Mouse (Mus musculus): ENCODE measurements around the gene Klk4. TPM values are rescaled to one million over a fixed set of nuclear protein-coding genes. Genes with fewer than 3 reads are reported as not detected.
A peak's percentile ranks its signal among the peaks of the same experiment; 100 is the strongest.

The Klk4 gene
- polyA plus RNA-seq, 1 experiment from 2014 or later: not detected

DNA sequence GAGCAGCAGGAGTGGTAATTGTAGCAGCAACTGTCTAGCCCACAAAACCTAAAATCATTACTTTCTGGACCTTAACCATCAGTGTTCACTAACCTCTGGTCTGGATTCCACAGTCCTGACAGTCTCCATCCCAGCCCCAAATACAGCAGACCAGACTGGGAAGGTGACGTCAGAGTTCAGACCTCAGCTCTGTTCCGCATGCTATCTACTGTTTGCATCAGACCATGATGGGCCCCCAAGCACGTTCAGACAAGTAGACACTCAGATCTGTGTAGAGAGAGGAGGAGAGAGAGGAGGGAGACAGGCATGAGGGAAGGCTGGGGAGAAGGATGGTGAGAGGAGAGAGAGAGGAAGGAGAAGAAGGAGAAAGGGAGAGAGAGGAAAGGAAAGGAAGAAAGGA lies 10.8 kb downstream of the Klk4 start:
- ATAC-seq (ENCODE audit: low read depth): no peak
- no peak overlapping the region for H3K27ac ChIP-seq (ENCODE audit: low read length)
- H3K36me3 ChIP-seq (ENCODE audit: control insufficient read depth, insufficient read depth): no peaks in the 10 kb centered on the region
- H3K9me3 ChIP-seq (replicated peaks; ENCODE audit: control insufficient read depth, low read length): no peaks in the 10 kb centered on the region
- 46% methylated on average over 3 of the region's 3 CpGs for WGBS (ENCODE audit: insufficient replicate concordance)
- no peaks in the 10 kb centered on the region for H3K27me3 ChIP-seq (ENCODE audit: control insufficient read depth, insufficient read depth, low read depth, low read length)
- H3K4me2 ChIP-seq (ENCODE audit: low read depth, low read length): no peak overlapping the region
- H3K9ac ChIP-seq (ENCODE audit: low read depth, low read length): no peak overlapping the region
- H3K4me3 ChIP-seq (ENCODE audit: low read depth, low read length): no peak overlapping the region
- H3K4me1 ChIP-seq (ENCODE audit: control insufficient read depth, low read depth, low read length): no peaks in the 10 kb centered on the region

DNA sequence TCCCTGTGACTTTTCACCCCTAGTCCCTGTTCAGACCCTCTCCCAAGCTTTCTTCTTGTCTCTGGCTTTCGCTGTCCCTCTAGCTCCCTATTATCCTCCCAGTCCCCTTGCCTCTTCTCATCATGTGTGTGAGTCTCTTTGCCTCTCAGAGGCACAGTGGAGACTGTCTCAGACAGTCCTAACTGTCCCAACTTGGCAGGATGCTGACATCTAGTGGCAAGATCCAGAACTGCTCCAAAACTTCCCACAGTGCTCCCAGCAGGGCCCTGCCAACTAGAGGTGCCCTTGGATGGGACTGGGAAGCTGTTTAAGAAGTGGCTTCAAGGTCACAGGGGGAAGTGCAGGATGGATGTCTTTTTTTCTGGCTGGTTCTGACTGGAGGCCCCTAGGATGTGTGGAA lies 13.9 kb downstream of the Klk4 start:
- no peak overlapping the region for H3K4me2 ChIP-seq (ENCODE audit: low read depth, low read length)
- no peak for ATAC-seq (ENCODE audit: low read depth)
- no peaks in the 10 kb centered on the region for H3K9me3 ChIP-seq (replicated peaks; ENCODE audit: control insufficient read depth, low read length)
- 14% methylated on average over 1 of the region's 1 CpGs for WGBS (ENCODE audit: insufficient replicate concordance)
- H3K36me3 ChIP-seq (ENCODE audit: control insufficient read depth, insufficient read depth): no peaks in the 10 kb centered on the region
- H3K27ac ChIP-seq (ENCODE audit: low read length): no peak overlapping the region
- H3K4me1 ChIP-seq (ENCODE audit: control insufficient read depth, low read depth, low read length): no peaks in the 10 kb centered on the region
- no peak overlapping the region for H3K9ac ChIP-seq (ENCODE audit: low read depth, low read length)
- H3K4me3 ChIP-seq (ENCODE audit: low read depth, low read length): no peak overlapping the region
- no peaks in the 10 kb centered on the region for H3K27me3 ChIP-seq (ENCODE audit: control insufficient read depth, insufficient read depth, low read depth, low read length)

DNA sequence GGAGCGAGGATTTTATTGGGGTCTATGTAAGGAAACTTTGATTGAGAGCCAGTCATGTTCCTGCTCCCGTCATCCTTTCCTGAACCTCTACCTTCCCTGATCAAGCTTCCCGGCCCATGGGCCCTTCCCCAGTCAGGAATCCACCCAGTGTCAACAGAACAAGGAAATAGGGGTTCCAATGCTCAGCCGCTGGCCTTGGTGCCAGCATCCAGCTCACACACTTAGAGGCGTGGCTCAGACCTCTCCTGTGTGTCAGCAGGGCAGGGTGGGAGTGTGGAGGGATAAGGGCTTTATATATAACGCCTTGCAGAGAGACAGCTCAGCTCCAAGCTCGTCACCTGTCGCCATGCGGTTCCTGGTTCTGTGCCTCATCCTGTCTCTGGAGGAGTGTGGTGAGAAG lies 33.9 kb downstream of the Klk4 start:
- Histone ChIP-seq H3K36me3 (ENCODE audit: control insufficient read depth, insufficient read depth) (no peaks in the 10 kb centered on the region), H3K4me3 (ENCODE audit: low read depth, low read length) (no peak overlapping the region), H3K4me2 (ENCODE audit: low read depth, low read length) (no peak overlapping the region), H3K9me3 (replicated peaks; ENCODE audit: control insufficient read depth, low read length) (no peaks in the 10 kb centered on the region), H3K9ac (ENCODE audit: low read depth, low read length) (no peak overlapping the region), H3K4me1 (ENCODE audit: control insufficient read depth, low read depth, low read length) (no peaks in the 10 kb centered on the region), H3K27me3 (ENCODE audit: control insufficient read depth, insufficient read depth, low read depth, low read length) (no peaks in the 10 kb centered on the region), H3K27ac (ENCODE audit: low read length) (no peak overlapping the region)
- 41% methylated on average over 9 of the region's 9 CpGs for WGBS (ENCODE audit: insufficient replicate concordance)
- no peak for ATAC-seq (ENCODE audit: low read depth)

DNA sequence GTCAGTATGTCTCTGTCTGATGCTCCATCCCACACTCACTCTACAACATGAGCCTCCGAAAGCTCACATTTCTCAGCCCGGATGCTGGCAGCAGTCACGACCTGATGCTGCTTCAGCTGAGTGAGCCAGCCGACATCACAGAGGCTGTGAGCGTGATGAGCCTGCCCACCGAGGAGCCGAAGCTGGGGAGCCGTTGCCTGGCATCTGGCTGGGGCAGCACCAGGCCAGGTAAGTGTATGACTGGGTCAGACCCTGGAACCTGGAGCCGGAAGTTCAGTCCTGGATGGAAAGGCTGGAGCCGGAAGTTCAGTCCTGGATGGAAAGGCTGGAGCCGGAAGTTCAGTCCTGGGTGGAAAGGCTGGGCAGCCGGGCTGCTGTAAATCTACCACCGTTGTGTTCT lies 37.5 kb downstream of the Klk4 start:
- H3K36me3 ChIP-seq (ENCODE audit: control insufficient read depth, insufficient read depth): no peaks in the 10 kb centered on the region
- H3K9ac ChIP-seq (ENCODE audit: low read depth, low read length): no peak overlapping the region
- 66% methylated on average over 13 of the region's 13 CpGs for WGBS (ENCODE audit: insufficient replicate concordance)
- H3K27ac ChIP-seq (ENCODE audit: low read length): no peak overlapping the region
- H3K4me2 ChIP-seq (ENCODE audit: low read depth, low read length): no peak overlapping the region
- no peaks in the 10 kb centered on the region for H3K4me1 ChIP-seq (ENCODE audit: control insufficient read depth, low read depth, low read length)
- no peaks in the 10 kb centered on the region for H3K27me3 ChIP-seq (ENCODE audit: control insufficient read depth, insufficient read depth, low read depth, low read length)
- no peak overlapping the region for H3K4me3 ChIP-seq (ENCODE audit: low read depth, low read length)
- ATAC-seq (ENCODE audit: low read depth): no peak
- no peaks in the 10 kb centered on the region for H3K9me3 ChIP-seq (replicated peaks; ENCODE audit: control insufficient read depth, low read length)

DNA sequence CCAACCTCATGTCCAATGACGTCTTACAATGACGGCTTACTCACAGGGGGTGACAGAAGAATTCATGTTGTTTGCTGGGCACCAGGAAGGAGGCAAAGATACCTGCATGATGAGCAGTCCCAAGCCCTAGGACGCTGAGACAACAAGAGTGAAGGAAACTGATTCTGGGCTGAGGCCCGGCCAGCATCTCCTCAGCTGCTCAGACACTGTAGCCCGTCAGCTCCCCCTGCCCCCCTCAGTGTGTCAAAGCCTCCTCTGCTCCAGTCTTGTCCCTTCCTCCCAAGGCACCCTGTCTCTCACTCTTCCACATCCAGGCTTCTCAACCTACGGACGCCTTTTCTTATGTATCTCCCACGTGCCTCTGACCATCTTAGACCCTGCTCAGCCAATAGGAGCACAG lies 37.9 kb downstream of the Klk4 start:
- Histone ChIP-seq H3K4me3 (ENCODE audit: low read depth, low read length) (no peak overlapping the region), H3K9ac (ENCODE audit: low read depth, low read length) (no peak overlapping the region), H3K27ac (ENCODE audit: low read length) (no peak overlapping the region), H3K27me3 (ENCODE audit: control insufficient read depth, insufficient read depth, low read depth, low read length) (no peaks in the 10 kb centered on the region), H3K36me3 (ENCODE audit: control insufficient read depth, insufficient read depth) (no peaks in the 10 kb centered on the region), H3K9me3 (replicated peaks; ENCODE audit: control insufficient read depth, low read length) (no peaks in the 10 kb centered on the region), H3K4me1 (ENCODE audit: control insufficient read depth, low read depth, low read length) (no peaks in the 10 kb centered on the region), H3K4me2 (ENCODE audit: low read depth, low read length) (no peak overlapping the region)
- ATAC-seq (ENCODE audit: low read depth): no peak
- 55% methylated on average over 8 of the region's 8 CpGs for WGBS (ENCODE audit: insufficient replicate concordance)

DNA sequence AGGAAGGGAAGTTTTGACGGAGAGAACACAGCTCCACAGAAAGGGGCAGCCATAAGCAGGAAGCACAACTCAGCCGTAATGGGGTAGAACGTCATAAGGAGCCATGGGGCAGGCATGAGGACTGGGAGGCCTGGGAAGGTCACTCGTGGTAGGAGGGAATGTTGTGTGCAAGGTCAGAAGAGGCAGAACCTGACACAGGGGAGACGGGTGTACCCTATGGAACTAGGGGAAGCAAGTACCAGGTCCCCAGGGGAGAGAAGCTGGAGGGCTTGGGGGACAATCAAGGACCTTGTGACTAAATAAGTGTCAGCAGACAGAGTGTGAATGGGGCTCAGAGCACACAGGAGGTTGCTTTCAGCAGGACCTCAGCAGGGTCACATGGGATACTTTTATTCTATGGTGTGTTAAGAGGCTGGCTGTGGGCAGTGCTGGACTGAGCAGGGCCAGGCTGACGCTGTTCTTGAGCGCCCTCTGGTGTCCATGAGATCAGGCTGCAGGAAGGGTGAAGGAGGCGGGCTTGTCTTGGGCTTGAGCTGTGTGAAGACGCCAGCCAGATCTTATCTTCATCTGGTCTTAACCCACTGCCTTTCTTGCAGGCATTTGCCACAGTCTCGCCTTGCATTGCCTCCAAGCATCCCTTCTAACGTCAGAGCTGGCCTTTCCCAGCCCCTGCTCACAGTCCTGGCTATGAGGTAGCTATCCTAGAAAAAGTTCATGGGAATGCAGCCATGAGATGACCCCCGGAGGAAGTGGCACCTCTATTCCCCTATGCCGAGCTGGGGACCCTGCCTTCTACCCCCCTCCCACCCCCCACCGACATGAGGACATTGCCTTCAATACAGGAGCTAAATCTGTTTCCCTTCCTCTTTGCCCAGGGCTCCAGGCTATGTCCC lies 38.8 kb downstream of the Klk4 start:
- H3K4me2 ChIP-seq (ENCODE audit: low read depth, low read length): no peak overlapping the region
- H3K4me1 ChIP-seq (ENCODE audit: control insufficient read depth, low read depth, low read length): no peaks in the 10 kb centered on the region
- WGBS (ENCODE audit: insufficient replicate concordance): 20% methylated on average over 14 of the region's 14 CpGs
- no peaks in the 10 kb centered on the region for H3K27me3 ChIP-seq (ENCODE audit: control insufficient read depth, insufficient read depth, low read depth, low read length)
- H3K9me3 ChIP-seq (replicated peaks; ENCODE audit: control insufficient read depth, low read length): no peaks in the 10 kb centered on the region
- no peaks in the 10 kb centered on the region for H3K36me3 ChIP-seq (ENCODE audit: control insufficient read depth, insufficient read depth)
- H3K9ac ChIP-seq (ENCODE audit: low read depth, low read length): no peak overlapping the region
- ATAC-seq (ENCODE audit: low read depth): 0 out of 2 replicates have a peak, but pooled peaks have one; percentile 47
- no peak overlapping the region for H3K27ac ChIP-seq (ENCODE audit: low read length)
- H3K4me3 ChIP-seq (ENCODE audit: low read depth, low read length): no peak overlapping the region

DNA sequence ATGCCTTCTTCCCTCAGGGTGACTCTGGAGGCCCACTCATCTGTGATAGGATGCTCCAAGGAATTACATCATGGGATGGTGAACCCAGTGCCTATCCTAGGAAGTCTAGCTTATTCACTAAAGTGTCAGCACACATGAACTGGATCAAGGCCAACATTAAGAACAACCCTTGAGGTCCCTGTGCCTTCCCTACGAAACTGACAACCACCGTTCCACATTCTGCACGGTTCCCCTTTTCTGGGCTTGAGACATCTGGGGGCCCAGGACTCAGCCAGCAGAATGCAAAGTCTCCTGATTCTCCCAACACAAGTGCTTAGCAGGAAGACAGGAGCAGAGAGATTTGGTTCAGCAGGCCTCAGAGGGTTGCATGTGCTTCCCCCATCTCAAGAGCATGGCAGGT lies 39.6 kb downstream of the Klk4 start:
- Histone ChIP-seq H3K9me3 (replicated peaks; ENCODE audit: control insufficient read depth, low read length) (no peaks in the 10 kb centered on the region), H3K4me1 (ENCODE audit: control insufficient read depth, low read depth, low read length) (no peaks in the 10 kb centered on the region), H3K9ac (ENCODE audit: low read depth, low read length) (no peak overlapping the region), H3K36me3 (ENCODE audit: control insufficient read depth, insufficient read depth) (no peaks in the 10 kb centered on the region), H3K27ac (ENCODE audit: low read length) (no peak overlapping the region), H3K4me3 (ENCODE audit: low read depth, low read length) (no peak overlapping the region), H3K4me2 (ENCODE audit: low read depth, low read length) (no peak overlapping the region), H3K27me3 (ENCODE audit: control insufficient read depth, insufficient read depth, low read depth, low read length) (no peaks in the 10 kb centered on the region)
- no peak for ATAC-seq (ENCODE audit: low read depth)
- WGBS (ENCODE audit: insufficient replicate concordance): 20% methylated on average over 3 of the region's 3 CpGs

DNA sequence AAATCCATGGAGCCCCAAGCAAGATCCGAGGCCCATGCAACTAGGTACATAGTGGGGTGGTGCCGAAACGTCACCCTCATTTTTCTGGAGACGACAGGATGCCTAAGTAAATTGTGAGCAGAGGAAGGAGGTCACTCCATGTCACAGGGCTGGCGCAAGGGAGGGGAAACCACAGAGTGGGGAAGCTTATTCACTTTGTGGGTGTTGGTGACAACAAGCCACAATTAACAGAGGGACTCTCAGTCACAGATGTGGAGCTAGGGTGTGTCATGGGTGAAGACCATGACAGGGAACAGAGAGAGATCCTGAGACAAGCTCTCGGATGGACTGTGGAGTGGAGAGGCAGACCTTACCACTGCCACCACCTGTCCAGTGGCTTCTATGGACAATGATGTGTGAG lies 40.1 kb downstream of the Klk4 start:
- Histone ChIP-seq H3K9ac (ENCODE audit: low read depth, low read length) (no peak overlapping the region), H3K36me3 (ENCODE audit: control insufficient read depth, insufficient read depth) (no peaks in the 10 kb centered on the region), H3K27ac (ENCODE audit: low read length) (no peak overlapping the region), H3K4me3 (ENCODE audit: low read depth, low read length) (no peak overlapping the region), H3K4me2 (ENCODE audit: low read depth, low read length) (no peak overlapping the region), H3K9me3 (replicated peaks; ENCODE audit: control insufficient read depth, low read length) (no peaks in the 10 kb centered on the region), H3K27me3 (ENCODE audit: control insufficient read depth, insufficient read depth, low read depth, low read length) (no peaks in the 10 kb centered on the region), H3K4me1 (ENCODE audit: control insufficient read depth, low read depth, low read length) (no peaks in the 10 kb centered on the region)
- 36% methylated on average over 6 of the region's 6 CpGs for WGBS (ENCODE audit: insufficient replicate concordance)
- ATAC-seq (ENCODE audit: low read depth): no peak

DNA sequence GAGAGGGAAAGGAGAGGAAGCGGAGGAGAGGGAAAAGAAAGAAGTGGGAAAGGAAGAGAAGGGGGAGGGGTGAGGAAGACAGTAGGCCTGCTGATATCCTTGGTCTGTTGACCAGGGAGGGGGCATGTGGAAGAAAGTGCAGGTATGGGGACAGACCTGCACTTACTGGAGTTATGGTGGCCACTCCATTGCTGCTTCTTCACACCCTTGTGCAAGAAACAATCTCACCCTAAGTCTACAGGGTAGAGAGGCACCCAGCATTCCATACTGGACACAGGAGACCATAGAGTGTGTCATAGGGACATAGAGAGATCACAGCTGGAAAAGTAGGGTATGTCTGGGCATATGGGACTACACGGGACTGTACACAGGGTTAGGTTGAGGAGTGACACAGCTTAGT lies 41.0 kb downstream of the Klk4 start:
- no peaks in the 10 kb centered on the region for H3K27me3 ChIP-seq (ENCODE audit: control insufficient read depth, insufficient read depth, low read depth, low read length)
- no peak overlapping the region for H3K27ac ChIP-seq (ENCODE audit: low read length)
- no peaks in the 10 kb centered on the region for H3K4me1 ChIP-seq (ENCODE audit: control insufficient read depth, low read depth, low read length)
- WGBS (ENCODE audit: insufficient replicate concordance): 48% methylated on average over 2 of the region's 2 CpGs
- no peaks in the 10 kb centered on the region for H3K9me3 ChIP-seq (replicated peaks; ENCODE audit: control insufficient read depth, low read length)
- no peak for ATAC-seq (ENCODE audit: low read depth)
- no peak overlapping the region for H3K9ac ChIP-seq (ENCODE audit: low read depth, low read length)
- no peak overlapping the region for H3K4me2 ChIP-seq (ENCODE audit: low read depth, low read length)
- no peak overlapping the region for H3K4me3 ChIP-seq (ENCODE audit: low read depth, low read length)
- no peaks in the 10 kb centered on the region for H3K36me3 ChIP-seq (ENCODE audit: control insufficient read depth, insufficient read depth)

All from liver, embryonic 16.5 days (tissue).